Mouse (Mus musculus): ENCODE measurements around the gene Adprhl1. TPM values are rescaled to one million over a fixed set of nuclear protein-coding genes. Genes with fewer than 3 reads are reported as not detected.

Gene Adprhl1
- total and polyA plus RNA-seq, 3 experiments = not detected

DNA sequence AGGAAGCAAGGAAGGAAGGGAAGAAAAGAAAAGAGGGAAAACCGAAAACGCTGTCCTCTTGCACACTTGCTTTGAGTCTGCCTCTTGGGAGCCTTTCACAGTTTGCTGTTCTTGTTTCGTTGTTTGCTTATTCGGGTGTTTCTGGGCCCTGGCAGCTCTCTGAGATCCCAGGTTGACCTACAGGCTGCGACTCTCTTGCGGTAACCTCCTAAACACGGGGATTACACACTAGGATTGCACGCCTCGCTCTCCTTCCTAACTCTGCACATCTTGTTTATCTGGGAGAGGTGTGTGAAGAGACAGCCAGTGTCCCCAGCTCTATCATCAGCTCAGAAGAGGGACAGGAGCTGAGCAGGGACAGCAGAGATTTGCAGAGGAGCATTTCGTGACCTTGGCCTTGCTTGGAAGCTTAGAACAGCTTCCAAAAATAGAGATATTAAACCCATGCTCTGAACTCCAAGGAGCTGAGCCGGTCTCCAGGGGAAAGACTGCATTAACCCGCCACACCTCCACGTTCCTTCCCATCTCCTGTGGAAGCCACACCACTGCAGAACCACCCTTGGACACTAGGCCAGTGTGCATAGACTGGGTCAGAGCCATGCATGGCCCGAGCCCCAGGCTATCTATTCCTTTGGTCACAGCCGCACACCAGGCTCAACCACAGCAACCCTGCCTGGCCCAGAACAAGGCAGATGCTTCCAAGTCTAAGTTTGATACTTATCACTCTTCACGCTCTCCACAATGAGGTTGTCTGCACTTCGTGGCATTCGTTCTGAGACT lies 72.9 kb downstream of the Adprhl1 start:
- dilution Hi-C loops (cut with MboI; ENCODE audit: extremely low pct_ligation_motif_present, extremely low pct_unique_long_range_greater_than_20kb, low sequenced_read_pairs) = no loop called here
- TF ChIP-seq E2F4 (IDR thresholded peaks at IDR 0.05; ENCODE audit: insufficient replicate concordance, low read depth, low read length) = no peak
- TF ChIP-seq CHD2 (IDR thresholded peaks at IDR 0.05; ENCODE audit: low read length) = no peak
- in situ Hi-C loops (cut with MboI; ENCODE audit: low pct_ligation_motif_present, low pct_unique_long_range_greater_than_20kb, low sequenced_read_pairs) = no loop called here
- no peaks in the 10 kb centered on the region for H3K79me2 ChIP-seq (replicated peaks; ENCODE audit: control insufficient read depth, extremely low read depth, insufficient read depth, poor library complexity, severe bottlenecking)
- H3K4me1 ChIP-seq (ENCODE audit: control insufficient read depth in 1 of 2, insufficient read depth in 2 of 2) = peaks cover 7 to 14% of the 10 kb centered on the region in 2 experiments; a peak in 3 of 4 replicates
- H3K9me3 ChIP-seq (replicated peaks; ENCODE audit: low read length) = no peaks in the 10 kb centered on the region
- peaks cover 5 to 14% of the 10 kb centered on the region in 2 experiments for H3K36me3 ChIP-seq (replicated peaks in 1 of 2; ENCODE audit: control insufficient read depth in 1 of 2, insufficient read depth in 1 of 2, low read length in 1 of 2)
- no peak overlapping the region for H3K27ac ChIP-seq (ENCODE audit: insufficient read depth, low read depth)
- DNase-seq (ENCODE audit: extremely low read depth) = no peak
- no peak overlapping the region for H3K9ac ChIP-seq (ENCODE audit: insufficient read depth, low read depth)
- no peak overlapping the region for H3K4me3 ChIP-seq (replicated peaks in 1 of 3; ENCODE audit: low read depth in 2 of 3, low read length in 2 of 3, poor library complexity in 1 of 3)
- no peak overlapping the region for H3K4me2 ChIP-seq (ENCODE audit: insufficient read depth, low read depth, poor library complexity, severe bottlenecking)
- H3K27me3 ChIP-seq (replicated peaks) = peaks cover 52% of the 10 kb centered on the region

DNA sequence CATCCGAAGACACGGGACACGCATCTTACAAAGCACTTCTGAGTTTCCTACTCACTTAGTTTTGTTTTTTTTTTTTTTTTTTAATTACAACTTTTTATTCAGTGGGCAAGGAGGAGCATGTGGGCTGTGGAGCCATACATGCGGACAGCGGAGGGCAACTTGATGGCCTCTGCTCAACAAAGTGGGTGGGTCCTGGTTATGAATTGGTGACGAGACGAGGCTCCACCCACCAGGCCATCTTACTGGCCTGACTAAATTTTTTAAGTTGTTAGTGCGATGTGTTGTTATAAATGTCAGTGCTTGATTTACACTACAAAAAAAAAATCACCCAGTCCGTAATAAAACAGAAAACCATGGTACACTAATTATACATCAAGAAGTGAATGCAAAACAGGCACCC lies 73.6 kb downstream of the Adprhl1 start:
- Histone ChIP-seq H3K27ac (ENCODE audit: insufficient read depth, low read depth) (no peak overlapping the region), H3K4me2 (ENCODE audit: insufficient read depth, low read depth, poor library complexity, severe bottlenecking) (no peak overlapping the region), H3K79me2 (replicated peaks; ENCODE audit: control insufficient read depth, extremely low read depth, insufficient read depth, poor library complexity, severe bottlenecking) (no peaks in the 10 kb centered on the region), H3K4me3 (replicated peaks in 1 of 3; ENCODE audit: low read depth in 2 of 3, low read length in 2 of 3, poor library complexity in 1 of 3) (no peak overlapping the region), H3K9me3 (replicated peaks; ENCODE audit: low read length) (no peaks in the 10 kb centered on the region), H3K9ac (ENCODE audit: insufficient read depth, low read depth) (no peak overlapping the region), H3K4me1 (ENCODE audit: control insufficient read depth in 1 of 2, insufficient read depth in 2 of 2) (peaks cover 7 to 14% of the 10 kb centered on the region in 2 experiments; a peak in 3 of 4 replicates), H3K27me3 (replicated peaks) (peaks cover 45% of the 10 kb centered on the region), H3K36me3 (replicated peaks in 1 of 2; ENCODE audit: control insufficient read depth in 1 of 2, insufficient read depth in 1 of 2, low read length in 1 of 2) (peaks cover 12 to 21% of the 10 kb centered on the region in 2 experiments)
- no peak for TF ChIP-seq GABPA (IDR thresholded peaks at IDR 0.05; ENCODE audit: insufficient replicate concordance, low read depth, low read length)
- TF ChIP-seq JUN (IDR thresholded peaks at IDR 0.05; ENCODE audit: insufficient read depth, low read depth, low read length) = no peak
- TF ChIP-seq CHD2 (IDR thresholded peaks at IDR 0.05; ENCODE audit: low read length) = no peak
- TF ChIP-seq RCOR1 (conservative IDR thresholded peaks at IDR 0.05; ENCODE audit: low read depth, low read length) = no peak
- no peak for TF ChIP-seq ELF1 (IDR thresholded peaks at IDR 0.05; ENCODE audit: low read depth, low read length)
- no peak for TF ChIP-seq PAX5 (IDR thresholded peaks at IDR 0.05; ENCODE audit: low read length)
- no peak for TF ChIP-seq MXI1 (IDR thresholded peaks at IDR 0.05; ENCODE audit: low read depth, low read length)
- no peak for TF ChIP-seq SIN3A (IDR thresholded peaks at IDR 0.05; ENCODE audit: low read length)
- TF ChIP-seq ZC3H11A (IDR thresholded peaks at IDR 0.05; ENCODE audit: low read depth, low read length) = no peak
- no peak for TF ChIP-seq KAT2A (IDR thresholded peaks at IDR 0.05; ENCODE audit: insufficient replicate concordance, low read length)
- no peak for TF ChIP-seq E2F4 (IDR thresholded peaks at IDR 0.05; ENCODE audit: insufficient replicate concordance, low read depth, low read length)
- TF ChIP-seq ZNF384 (IDR thresholded peaks at IDR 0.05; ENCODE audit: low read depth, low read length) = no peak
- no peak for TF ChIP-seq ETS1 (conservative IDR thresholded peaks at IDR 0.05; ENCODE audit: low read depth, low read length)
- in situ Hi-C loops (cut with MboI; ENCODE audit: low pct_ligation_motif_present, low pct_unique_long_range_greater_than_20kb, low sequenced_read_pairs) (no loop called here), dilution Hi-C loops (cut with MboI; ENCODE audit: extremely low pct_ligation_motif_present, extremely low pct_unique_long_range_greater_than_20kb, low sequenced_read_pairs) (no loop called here)
- DNase-seq (ENCODE audit: extremely low read depth) = no peak

All from CH12.LX (cell line).